Mouse (Mus musculus) liver, embryonic 12.5 days (tissue): ENCODE data around the gene Phldb1. TPM values are rescaled to one million over a fixed set of nuclear protein-coding genes. Genes with fewer than 3 reads are reported as not detected.

ENCODE experiments used
- ATAC-seq: fragments of 200-750 bp; cut with Nextera tagmentation; 2 replicates; pipeline ENCODE4 v1.8.0; 2017; ENCODE audit warnings: moderate number of reproducible peaks, mild to moderate bottlenecking, moderate library complexity
- H3K27ac ChIP-seq: fragments of 300-500 bp; sonication (generic); 2 replicates; pipeline ENCODE4 v1.5.1; 2016; ENCODE audit warnings: mild to moderate bottlenecking
- H3K27me3 ChIP-seq: fragments of 300-500 bp; sonication (generic); replicated peaks from 2 replicates; pipeline ENCODE4 v1.6.1; 2016; ENCODE audit warnings: mild to moderate bottlenecking, moderate library complexity
- H3K36me3 ChIP-seq: fragments of 300-500 bp; sonication (generic); 2 replicates; pipeline ENCODE4 v1.6.1; 2016; ENCODE audit warnings: mild to moderate bottlenecking, moderate library complexity
- H3K4me1 ChIP-seq: fragments of 300-500 bp; sonication (generic); 2 replicates; pipeline ENCODE4 v1.6.1; 2016
- H3K4me2 ChIP-seq: fragments of 300-500 bp; sonication (generic); 2 replicates; pipeline ENCODE4 v1.6.1; 2016; ENCODE audit warnings: mild to moderate bottlenecking, moderate library complexity
- H3K4me3 ChIP-seq: fragments of 300-500 bp; sonication (generic); 2 replicates; pipeline ENCODE4 v1.5.1; 2016; ENCODE audit warnings: mild to moderate bottlenecking, moderate library complexity
- H3K9ac ChIP-seq: fragments of 300-500 bp; sonication (generic); 2 replicates; pipeline ENCODE4 v1.6.1; 2016; ENCODE audit warnings: mild to moderate bottlenecking, moderate library complexity
- H3K9me3 ChIP-seq: fragments of 300-500 bp; sonication (generic); replicated peaks from 2 replicates; pipeline ENCODE4 v1.6.1; 2016; ENCODE audit warnings: mild to moderate bottlenecking, moderate library complexity
- WGBS: fragments of 180-500 bp; shearing (Covaris S2); methylation state at CpG from one replicate; pipeline ENCODE4 v1.1.7; 2016; ENCODE audit not compliant: insufficient replicate concordance; 5-methylcytosine and 5-hydroxymethylcytosine counted together
- polyA plus RNA-seq: library from polyadenylated mRNA; unstranded; fragments of >200 nt; fragmentation: Nextera tagmentation; extraction: Ambion mirVana; gene quantifications from 2 replicates; pipeline ENCODE4 v1.2.1, GENCODE M21; 2016

Phldb1 gene
- polyA plus RNA-seq, 1 experiment from 2014 or later, result 5.2 TPM

GRCm38 (mm10) chr9:44723521-44724041 lies 11.4 kb downstream of the Phldb1 start:
- 43% methylated on average over 11 of the region's 11 CpGs for WGBS
- H3K27ac ChIP-seq, result peak overlapping the region; percentile 28; the same call in 1 of the 2 replicates
- ATAC-seq, result no peak

GRCm38 (mm10) chr9:44723008-44723407 lies 12.0 kb downstream of the Phldb1 start:
- peaks cover 44% of the 10 kb centered on the region for H3K27me3 ChIP-seq
- WGBS, result 21% methylated on average over 7 of the region's 7 CpGs
- no peak overlapping the region for H3K4me3 ChIP-seq
- no peak overlapping the region for H3K9ac ChIP-seq
- ATAC-seq, result no peak
- H3K4me2 ChIP-seq, result no peak overlapping the region
- no peaks in the 10 kb centered on the region for H3K9me3 ChIP-seq
- peaks cover 56% of the 10 kb centered on the region for H3K4me1 ChIP-seq
- no peaks in the 10 kb centered on the region for H3K36me3 ChIP-seq
- 0 out of 2 replicates have a peak overlapping the region, but pooled peaks have one; percentile 28 for H3K27ac ChIP-seq

More at GRCm38 (mm10) chr9:44723521-44724041, 11.4 kb downstream of the Phldb1 start:
- peaks cover 56% of the 10 kb centered on the region for H3K4me1 ChIP-seq
- H3K4me2 ChIP-seq, result no peak overlapping the region
- no peaks in the 10 kb centered on the region for H3K9me3 ChIP-seq
- H3K27me3 ChIP-seq, result peaks cover 50% of the 10 kb centered on the region
- no peaks in the 10 kb centered on the region for H3K36me3 ChIP-seq
- H3K9ac ChIP-seq, result no peak overlapping the region
- no peak overlapping the region for H3K4me3 ChIP-seq

- Histone ChIP-seq H3K27me3 (peaks cover 40% of the 10 kb centered on the region), H3K27ac (no peak overlapping the region), H3K36me3 (no peaks in the 10 kb centered on the region), H3K4me3 (no peak overlapping the region), H3K4me1 (peaks cover 60% of the 10 kb centered on the region), H3K9ac (no peak overlapping the region), H3K4me2 (no peak overlapping the region), H3K9me3 (no peaks in the 10 kb centered on the region)
- no peak for ATAC-seq
- 62% methylated on average over 7 of the region's 7 CpGs for WGBS
Observed at GRCm38 (mm10) chr9:44722575-44722974, 12.4 kb downstream of the Phldb1 start.

- H3K9me3 ChIP-seq, result no peaks in the 10 kb centered on the region
- peaks cover 34% of the 10 kb centered on the region for H3K27me3 ChIP-seq
- H3K4me3 ChIP-seq, result no peak overlapping the region
- H3K4me2 ChIP-seq, result peak overlapping the region; percentile 78; the same call in 1 of the 2 replicates
- no peak overlapping the region for H3K27ac ChIP-seq
- ATAC-seq, result peak; percentile 20; the same call in 1 of the 2 replicates
- WGBS, result 72% methylated on average over 3 of the region's 3 CpGs
- H3K4me1 ChIP-seq, result peaks cover 67% of the 10 kb centered on the region
- H3K9ac ChIP-seq, result no peak overlapping the region
- H3K36me3 ChIP-seq, result no peaks in the 10 kb centered on the region; the same call in 1 of the 2 replicates
Observed at GRCm38 (mm10) chr9:44721877-44722186, 13.2 kb downstream of the Phldb1 start.

DNA sequence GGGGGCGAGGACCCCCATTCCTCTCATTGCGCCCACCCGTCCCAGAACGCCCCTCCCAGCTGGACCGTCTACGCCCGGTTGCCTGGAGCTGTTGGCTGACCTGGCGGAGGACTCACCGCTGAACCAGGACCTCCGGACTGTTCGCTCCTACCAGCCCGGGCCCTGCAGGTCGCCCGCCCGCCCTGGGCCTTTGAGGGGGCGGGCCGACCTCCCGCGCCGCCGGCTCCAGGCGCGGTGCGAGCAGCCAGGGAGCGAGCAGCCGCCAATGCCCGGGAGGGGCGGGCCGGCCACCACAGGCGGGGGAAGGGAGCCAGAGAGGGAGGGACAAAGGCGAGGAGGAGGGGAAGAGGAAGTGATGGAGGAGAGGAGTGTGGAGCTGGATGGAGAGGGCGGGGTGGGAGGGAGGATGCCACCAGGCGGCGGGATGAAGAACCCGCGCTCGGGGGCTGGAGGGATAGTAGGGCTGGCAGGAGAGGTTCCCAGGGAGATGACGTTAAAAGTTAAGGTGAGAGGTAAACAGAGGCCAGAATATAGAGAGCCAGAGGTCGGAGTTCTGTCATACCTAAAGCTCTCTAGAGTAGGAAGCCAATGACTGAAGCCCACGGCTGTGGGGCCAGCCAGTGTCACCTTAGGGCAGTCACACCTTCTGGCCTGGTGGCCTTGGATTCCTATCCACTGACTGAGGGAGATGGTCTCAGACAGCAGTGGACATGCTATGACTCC lies 13.7 kb downstream of the Phldb1 start:
- H3K27ac ChIP-seq, result 0 out of 2 replicates have a peak overlapping the region, but pooled peaks have one; percentile 14
- H3K36me3 ChIP-seq, result peaks cover under 1% of the 10 kb centered on the region; the same call in 1 of the 2 replicates
- peaks cover 34% of the 10 kb centered on the region for H3K27me3 ChIP-seq
- ATAC-seq, result peak; percentile 67
- peak overlapping the region; percentile 78 for H3K4me2 ChIP-seq
- peak overlapping the region; percentile 58 for H3K9ac ChIP-seq
- H3K9me3 ChIP-seq, result no peaks in the 10 kb centered on the region
- H3K4me3 ChIP-seq, result peak overlapping the region; percentile 60
- WGBS, result 2% methylated on average over 40 of the region's 40 CpGs
- H3K4me1 ChIP-seq, result peaks cover 65% of the 10 kb centered on the region

DNA sequence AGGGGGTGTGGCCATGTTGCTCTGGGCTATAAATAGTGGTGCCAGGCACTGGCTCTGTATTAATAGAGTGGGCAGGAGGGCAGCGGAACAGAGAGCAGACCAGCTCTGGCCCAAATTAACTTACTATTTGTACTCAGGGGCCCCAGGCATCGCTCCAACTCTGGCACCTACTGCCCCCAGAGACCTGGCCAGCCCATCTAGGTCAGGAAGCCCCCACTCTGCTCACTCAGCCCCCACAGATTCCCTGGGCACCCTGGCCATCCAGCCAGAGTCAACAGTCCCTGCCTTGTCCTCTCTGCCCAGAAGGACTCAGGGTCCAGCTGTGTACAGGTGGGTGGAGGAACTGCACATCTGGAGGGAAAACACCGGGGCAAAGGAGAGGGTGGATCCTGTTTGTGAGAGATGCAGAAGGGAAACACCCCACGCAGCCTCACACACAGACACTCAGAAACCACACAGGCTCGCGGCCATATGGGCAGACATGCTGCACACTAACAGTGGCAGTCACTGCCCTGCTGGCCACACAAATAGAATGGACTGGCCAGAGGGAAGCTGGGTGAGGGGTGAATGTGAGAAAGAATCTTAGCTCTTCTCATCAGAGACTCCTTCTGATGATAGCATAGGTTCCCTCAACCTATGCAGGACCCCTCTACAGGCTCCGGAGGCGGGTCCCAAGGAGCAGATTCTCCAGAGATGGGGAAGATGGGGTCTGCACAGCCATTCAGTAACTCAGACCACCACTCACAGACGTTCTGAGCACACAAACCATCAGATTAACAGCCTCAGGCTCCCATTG lies 14.4 kb downstream of the Phldb1 start:
- Histone ChIP-seq H3K4me1 (peaks cover 63% of the 10 kb centered on the region), H3K27ac (0 out of 2 replicates have a peak overlapping the region, but pooled peaks have one; percentile 14), H3K27me3 (peaks cover 34% of the 10 kb centered on the region), H3K36me3 (peaks cover 8% of the 10 kb centered on the region; the same call in 1 of the 2 replicates), H3K9me3 (no peaks in the 10 kb centered on the region), H3K4me3 (peak overlapping the region; percentile 60), H3K9ac (peak overlapping the region; percentile 58), H3K4me2 (peak overlapping the region; percentile 78)
- 24% methylated on average over 9 of the region's 9 CpGs for WGBS
- ATAC-seq, result 0 out of 2 replicates have a peak, but pooled peaks have one; percentile 8

GRCm38 (mm10) chr9:44719632-44720357 lies 15.2 kb downstream of the Phldb1 start:
- Histone ChIP-seq H3K4me3 (no peak overlapping the region; the same call in 1 of the 2 replicates), H3K9me3 (no peaks in the 10 kb centered on the region), H3K4me2 (peak overlapping the region; percentile 78), H3K27ac (no peak overlapping the region), H3K36me3 (peaks cover 10% of the 10 kb centered on the region; the same call in 1 of the 2 replicates), H3K4me1 (peaks cover 63% of the 10 kb centered on the region), H3K27me3 (peaks cover 31% of the 10 kb centered on the region), H3K9ac (no peak overlapping the region; the same call in 1 of the 2 replicates)
- ATAC-seq, result no peak
- WGBS, result 77% methylated on average over 8 of the region's 8 CpGs

DNA sequence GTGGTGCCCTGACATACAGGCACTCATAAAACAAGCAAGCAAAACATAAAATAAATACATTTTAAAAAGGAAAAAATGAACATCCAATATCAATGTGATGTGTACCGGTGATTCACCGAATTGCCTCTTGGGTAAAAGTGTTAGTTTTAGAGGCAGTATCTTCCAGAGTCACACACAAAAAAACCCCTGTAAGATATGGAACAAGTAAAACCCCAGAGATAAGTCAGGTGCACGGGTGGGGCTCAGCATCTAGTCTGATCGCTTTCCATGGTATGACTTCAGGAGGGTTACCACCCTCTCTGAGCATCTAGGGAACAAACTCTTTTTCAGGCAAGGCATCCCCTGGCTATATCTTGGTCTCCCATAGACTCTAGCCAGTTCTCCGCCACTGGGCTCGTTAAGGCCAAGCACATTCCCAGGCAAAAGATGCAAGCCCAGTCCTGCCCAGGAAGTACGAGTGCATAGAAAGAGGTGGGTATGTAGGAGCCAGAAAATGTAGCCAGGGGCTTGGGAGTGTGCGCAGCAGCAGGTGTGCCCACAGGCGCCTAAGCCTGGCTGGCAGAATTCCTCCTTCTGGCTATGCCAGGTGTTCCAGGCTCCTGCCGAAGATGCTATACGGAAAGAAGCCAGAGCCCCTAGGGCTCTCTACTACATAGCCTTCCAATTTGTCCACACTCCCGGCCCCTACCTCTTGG lies 15.9 kb downstream of the Phldb1 start:
- peaks cover 27% of the 10 kb centered on the region for H3K27me3 ChIP-seq
- no peak overlapping the region for H3K27ac ChIP-seq
- H3K9me3 ChIP-seq, result no peaks in the 10 kb centered on the region
- peaks cover 63% of the 10 kb centered on the region for H3K4me1 ChIP-seq
- H3K9ac ChIP-seq, result no peak overlapping the region
- H3K4me2 ChIP-seq, result no peak overlapping the region
- no peak for ATAC-seq
- WGBS, result 65% methylated on average over 12 of the region's 12 CpGs
- no peak overlapping the region for H3K4me3 ChIP-seq
- H3K36me3 ChIP-seq, result peaks cover 10% of the 10 kb centered on the region; the same call in 1 of the 2 replicates

DNA sequence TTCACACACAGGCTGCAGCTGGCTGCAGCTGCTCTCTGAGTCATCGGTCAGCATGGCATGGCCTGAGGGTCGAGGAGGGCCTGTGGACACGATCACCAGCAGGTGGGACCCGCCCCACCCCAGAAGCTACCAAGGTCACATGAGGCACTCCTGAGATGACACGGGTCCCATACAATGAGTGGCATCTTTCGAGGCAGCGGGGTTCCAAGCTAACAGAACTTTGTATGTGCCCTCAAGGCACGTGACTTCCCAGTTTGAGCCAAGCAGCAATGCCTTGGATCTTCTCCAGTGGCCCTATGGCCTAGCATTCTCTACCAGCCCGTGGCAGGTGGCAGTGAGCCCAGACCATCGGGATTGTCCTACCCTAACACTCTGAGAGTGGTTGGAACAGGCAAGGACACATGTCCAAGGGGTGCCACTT lies 17.2 kb downstream of the Phldb1 start:
- 73% methylated on average over 10 of the region's 10 CpGs for WGBS
- peaks cover 22% of the 10 kb centered on the region for H3K27me3 ChIP-seq
- H3K9me3 ChIP-seq, result no peaks in the 10 kb centered on the region
- no peak for ATAC-seq
- no peak overlapping the region for H3K4me2 ChIP-seq
- H3K36me3 ChIP-seq, result peaks cover 10% of the 10 kb centered on the region; the same call in 1 of the 2 replicates
- no peak overlapping the region for H3K27ac ChIP-seq
- peaks cover 56% of the 10 kb centered on the region for H3K4me1 ChIP-seq
- no peak overlapping the region for H3K9ac ChIP-seq
- no peak overlapping the region for H3K4me3 ChIP-seq

DNA sequence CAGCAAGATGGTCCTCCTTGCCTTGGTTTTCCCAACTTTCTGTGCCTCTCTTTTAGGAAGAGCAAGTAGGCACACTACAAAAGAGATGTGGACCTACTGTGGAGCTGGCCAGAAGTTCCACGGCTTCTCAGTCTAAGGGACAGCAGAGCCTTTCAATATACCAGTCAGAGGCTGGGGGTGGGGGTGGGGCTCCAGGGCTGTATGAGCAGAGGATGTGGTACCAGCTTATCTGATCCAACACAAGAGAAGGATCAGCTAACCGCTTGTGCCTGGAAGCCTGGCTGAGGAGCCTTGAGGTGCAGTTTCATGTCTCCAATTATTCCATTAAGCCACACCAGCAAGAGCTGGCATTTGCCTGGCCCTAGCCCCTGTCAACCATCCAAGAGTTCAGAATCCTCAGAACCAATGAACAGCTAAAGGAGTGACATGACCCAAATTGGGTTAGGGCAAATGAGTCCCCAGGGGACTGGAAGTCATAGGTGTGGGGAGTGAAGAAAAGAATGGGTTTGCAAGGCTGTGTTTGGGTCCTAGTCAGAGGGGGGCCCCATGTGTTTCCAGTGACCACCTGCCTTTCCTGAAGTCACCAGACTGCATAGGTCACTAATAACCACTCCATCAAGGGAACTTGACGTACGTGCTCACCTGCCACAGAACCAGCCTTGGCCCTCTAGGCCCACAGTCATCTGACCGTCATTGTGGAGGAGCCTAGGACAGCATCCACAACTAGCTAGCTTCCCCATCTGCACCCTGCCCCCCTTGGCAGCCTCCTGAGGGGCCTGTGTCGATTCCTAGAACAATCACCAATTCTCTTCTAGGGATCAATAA lies 17.8 kb downstream of the Phldb1 start:
- Histone ChIP-seq H3K9me3 (no peaks in the 10 kb centered on the region), H3K27me3 (peaks cover 22% of the 10 kb centered on the region), H3K4me3 (no peak overlapping the region), H3K4me1 (peaks cover 52% of the 10 kb centered on the region), H3K27ac (no peak overlapping the region), H3K4me2 (no peak overlapping the region), H3K36me3 (peaks cover 10% of the 10 kb centered on the region; the same call in 1 of the 2 replicates), H3K9ac (no peak overlapping the region)
- ATAC-seq, result no peak
- WGBS, result 52% methylated on average over 6 of the region's 6 CpGs
